Mouse (Mus musculus) neural tube, embryonic 15.5 days (tissue): ENCODE measurements around the gene Rbm26. TPM values are rescaled to one million over a fixed set of nuclear protein-coding genes. Genes with fewer than 3 reads are reported as not detected.
A peak's percentile ranks its signal among the peaks of the same experiment; 100 is the strongest.

Experiments
- ATAC-seq: fragments of 200-750 bp; cut with Nextera tagmentation; 2 replicates; pipeline ENCODE4 v1.8.0; 2017; ENCODE audit warnings: mild to moderate bottlenecking, moderate TSS enrichment, moderate library complexity; ENCODE audit not compliant: low FRiP score
- H3K27ac ChIP-seq: fragments of 300-500 bp; sonication (generic); replicated peaks from 2 replicates; pipeline ENCODE4 v1.5.1; 2015; ENCODE audit warnings: mild to moderate bottlenecking, inconsistent platforms
- H3K27me3 ChIP-seq: fragments of 300-500 bp; sonication (generic); replicated peaks from 2 replicates; pipeline ENCODE4 v1.6.1; 2015; ENCODE audit warnings: inconsistent platforms
- H3K36me3 ChIP-seq: fragments of 300-500 bp; sonication (generic); 2 replicates; pipeline ENCODE4 v1.6.1; 2015; ENCODE audit warnings: inconsistent platforms
- H3K4me1 ChIP-seq: fragments of 300-500 bp; sonication (generic); 2 replicates; pipeline ENCODE4 v1.6.1; 2015; ENCODE audit warnings: inconsistent platforms
- H3K4me2 ChIP-seq: fragments of 300-500 bp; sonication (generic); 2 replicates; pipeline ENCODE4 v1.6.1; 2015; ENCODE audit warnings: inconsistent platforms, mild to moderate bottlenecking, moderate library complexity
- H3K4me3 ChIP-seq: fragments of 300-500 bp; sonication (generic); replicated peaks from 2 replicates; pipeline ENCODE4 v1.5.1; 2015; ENCODE audit warnings: mild to moderate bottlenecking, inconsistent platforms
- H3K9ac ChIP-seq: fragments of 300-500 bp; sonication (generic); replicated peaks from 2 replicates; pipeline ENCODE4 v1.6.1; 2015; ENCODE audit warnings: mild to moderate bottlenecking, inconsistent platforms
- H3K9me3 ChIP-seq: fragments of 300-500 bp; sonication (generic); replicated peaks from 2 replicates; pipeline ENCODE4 v1.6.1; 2016; ENCODE audit warnings: inconsistent platforms
- WGBS: fragments of 180-500 bp; shearing (Covaris S2); methylation state at CpG from one replicate; pipeline ENCODE4 v1.1.7; 2015; ENCODE audit warnings: mixed read lengths; 5-methylcytosine and 5-hydroxymethylcytosine counted together
- polyA plus RNA-seq: library from polyadenylated mRNA; unstranded; fragments of >200 nt; fragmentation: Nextera tagmentation; extraction: Ambion mirVana; gene quantifications from 2 replicates; pipeline ENCODE4 v1.2.1, GENCODE M21; 2015

The Rbm26 gene
- 29.3 and 30.4 TPM in 2 replicates for polyA plus RNA-seq

DNA sequence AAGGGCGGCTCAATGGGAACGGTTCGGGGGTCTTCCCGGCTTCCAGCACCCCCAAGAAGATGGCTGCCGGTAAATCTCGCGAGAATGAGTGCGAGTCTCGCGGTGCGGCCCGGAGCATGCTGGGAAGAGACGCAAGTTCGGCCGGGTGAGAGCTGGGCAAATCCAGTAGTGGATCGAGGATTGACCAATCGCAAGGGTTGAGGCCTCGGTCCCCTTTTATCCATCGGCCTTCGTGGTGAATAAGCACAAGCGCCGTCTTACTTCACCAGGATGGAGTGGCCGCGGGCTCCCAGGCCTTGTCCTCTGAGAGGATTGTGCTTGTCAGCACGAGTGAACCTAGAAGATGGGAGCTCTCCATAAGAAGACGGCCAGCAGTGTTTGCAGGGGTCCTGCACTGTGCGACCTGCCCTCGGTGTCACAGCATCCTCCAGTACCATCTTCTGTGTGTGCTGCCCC, at the start of gene Rbm26:
Gene Rbm26 (minus strand): TSS at position 90 of the 456 bp plus-strand sequence.
- peak; percentile 97 for ATAC-seq
- Histone ChIP-seq H3K27ac (peak within 1 kb of the TSS; percentile 97), H3K4me1 (peaks cover 30% of the 10 kb centered on the region), H3K4me3 (peak within 1 kb of the TSS; percentile 80), H3K36me3 (no peaks in the 10 kb centered on the region), H3K9me3 (no peaks in the 10 kb centered on the region), H3K4me2 (peak within 1 kb of the TSS; percentile 71), H3K9ac (peak within 1 kb of the TSS; percentile 95), H3K27me3 (no peaks in the 10 kb centered on the region)
- under 1% methylated on average over 28 of the region's 28 CpGs for WGBS

- no peak overlapping the region for H3K27ac ChIP-seq
Observed at GRCm38 (mm10) chr14:105225790-105226189, 48.7 kb upstream of the Rbm26 start.

DNA sequence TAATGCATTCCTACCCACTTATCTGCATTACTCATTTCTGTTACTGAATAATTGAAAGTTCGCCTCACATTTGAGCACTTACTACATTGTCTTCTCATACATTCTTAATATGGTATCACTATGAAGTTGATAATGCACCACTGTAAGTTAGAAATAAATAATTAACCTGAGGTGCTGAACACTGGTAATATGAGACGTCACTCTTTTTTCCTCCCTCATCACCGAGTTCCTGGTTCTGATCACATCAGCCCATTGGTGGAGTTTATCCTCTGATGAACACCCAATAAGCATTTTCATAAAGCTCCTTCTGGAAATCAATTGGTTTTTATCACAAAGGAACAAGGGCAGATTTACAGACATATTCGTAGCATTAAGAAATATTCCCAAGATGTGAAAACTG, 45.1 kb upstream of the Rbm26 start:
- no peak overlapping the region for H3K4me2 ChIP-seq
- no peak for ATAC-seq
- H3K36me3 ChIP-seq: no peaks in the 10 kb centered on the region
- H3K4me3 ChIP-seq: no peak overlapping the region
- WGBS: 84% methylated on average over 4 of the region's 4 CpGs
- H3K9ac ChIP-seq: no peak overlapping the region
- no peaks in the 10 kb centered on the region for H3K4me1 ChIP-seq
- no peaks in the 10 kb centered on the region for H3K27me3 ChIP-seq
- H3K27ac ChIP-seq: no peak overlapping the region
- no peaks in the 10 kb centered on the region for H3K9me3 ChIP-seq

More at GRCm38 (mm10) chr14:105225790-105226189, 48.7 kb upstream of the Rbm26 start:
- ATAC-seq: no peak
- Histone ChIP-seq H3K9ac (no peak overlapping the region), H3K9me3 (no peaks in the 10 kb centered on the region), H3K4me2 (no peak overlapping the region), H3K4me1 (no peaks in the 10 kb centered on the region), H3K4me3 (no peak overlapping the region), H3K36me3 (no peaks in the 10 kb centered on the region), H3K27me3 (no peaks in the 10 kb centered on the region)
- 91% methylated on average over 4 of the region's 4 CpGs for whole genome bisulfite sequencing

DNA sequence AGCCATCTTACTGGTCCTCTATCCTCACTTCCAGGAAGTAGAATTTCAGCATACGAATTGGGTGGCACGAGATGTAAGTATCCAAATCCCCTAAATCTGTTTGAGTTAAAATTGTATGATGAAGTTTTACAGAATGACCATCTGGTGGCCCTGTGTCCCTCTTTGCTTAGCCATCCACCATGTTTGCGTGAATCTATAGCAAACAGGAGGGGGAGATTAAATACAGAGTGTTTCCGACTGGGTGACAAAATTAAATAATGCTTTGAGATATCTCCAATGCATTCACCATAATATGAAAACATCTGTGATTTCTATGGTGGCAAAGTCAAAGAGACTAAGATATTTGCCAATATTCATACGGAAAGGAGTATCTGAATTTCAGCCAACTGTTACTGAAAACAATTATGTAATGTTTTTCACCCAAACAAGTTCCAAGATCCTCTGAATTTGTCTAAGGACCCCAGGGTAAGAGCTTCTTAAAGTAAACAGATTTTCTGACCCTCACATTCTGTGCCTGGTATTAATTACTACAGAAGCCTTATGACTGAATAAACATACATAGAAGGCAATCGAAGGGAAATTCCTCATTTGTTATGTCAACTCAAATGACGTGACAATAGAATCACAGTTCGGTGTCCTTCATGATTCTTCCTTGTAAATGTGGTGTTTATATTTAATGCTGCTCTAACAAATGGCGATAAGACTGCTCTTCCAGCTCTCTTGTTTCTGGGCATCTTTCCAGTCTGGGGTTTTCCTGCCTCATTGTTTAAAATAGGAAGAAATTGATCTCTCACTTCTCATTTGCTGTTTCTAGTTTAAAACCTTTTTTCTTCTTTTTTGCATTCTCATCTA, 42.6 kb upstream of the Rbm26 start:
- Histone ChIP-seq H3K4me2 (no peak overlapping the region), H3K4me1 (no peaks in the 10 kb centered on the region), H3K27me3 (no peaks in the 10 kb centered on the region), H3K36me3 (no peaks in the 10 kb centered on the region), H3K4me3 (no peak overlapping the region), H3K9ac (no peak overlapping the region), H3K27ac (no peak overlapping the region), H3K9me3 (no peaks in the 10 kb centered on the region)
- 78% methylated on average over 9 of the region's 9 CpGs for WGBS
- ATAC-seq: no peak

GRCm38 (mm10) chr14:105198401-105198800, 21.3 kb upstream of the Rbm26 start:
- 62% methylated on average over 5 of the region's 5 CpGs for WGBS
- Histone ChIP-seq H3K4me1 (no peaks in the 10 kb centered on the region), H3K27ac (no peak overlapping the region), H3K36me3 (no peaks in the 10 kb centered on the region), H3K9ac (no peak overlapping the region), H3K4me2 (no peak overlapping the region), H3K27me3 (no peaks in the 10 kb centered on the region), H3K9me3 (no peaks in the 10 kb centered on the region), H3K4me3 (no peak overlapping the region)
- no peak for ATAC-seq

GRCm38 (mm10) chr14:105194682-105195081, 17.6 kb upstream of the Rbm26 start:
- Histone ChIP-seq H3K27ac (no peak overlapping the region), H3K27me3 (no peaks in the 10 kb centered on the region), H3K9ac (no peak overlapping the region), H3K4me3 (no peak overlapping the region), H3K36me3 (no peaks in the 10 kb centered on the region), H3K9me3 (no peaks in the 10 kb centered on the region), H3K4me2 (no peak overlapping the region), H3K4me1 (no peaks in the 10 kb centered on the region)
- no peak for ATAC-seq
- 55% methylated on average over 4 of the region's 4 CpGs for WGBS

- Histone ChIP-seq H3K36me3 (no peaks in the 10 kb centered on the region), H3K4me2 (no peak overlapping the region), H3K4me3 (no peak overlapping the region), H3K9me3 (no peaks in the 10 kb centered on the region), H3K9ac (no peak overlapping the region), H3K27ac (no peak overlapping the region), H3K27me3 (no peaks in the 10 kb centered on the region), H3K4me1 (no peaks in the 10 kb centered on the region)
- no peak for ATAC-seq
- WGBS: 62% methylated on average over 3 of the region's 3 CpGs
Observed at GRCm38 (mm10) chr14:105184866-105185265, 7.7 kb upstream of the Rbm26 start.

DNA sequence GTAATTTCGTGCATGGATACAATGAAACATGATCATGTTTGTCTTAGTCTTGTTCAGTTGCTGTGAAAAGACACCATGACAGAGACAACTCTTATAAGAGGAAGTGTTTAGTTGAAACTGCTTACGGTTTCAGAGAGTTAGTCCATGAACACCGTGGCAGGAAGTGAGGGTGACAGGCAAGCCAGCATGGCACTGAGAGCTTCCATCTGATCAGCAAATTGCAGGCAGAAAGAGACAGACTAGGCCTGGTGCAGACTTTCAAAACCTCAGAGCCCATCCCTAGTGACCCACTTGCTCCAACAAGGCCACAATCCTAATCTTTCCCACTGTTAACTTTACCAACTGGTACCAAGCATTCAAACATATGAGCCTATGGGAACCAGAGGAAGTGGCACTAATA, 5.7 kb upstream of the Rbm26 start:
- no peak for ATAC-seq
- no peaks in the 10 kb centered on the region for H3K4me1 ChIP-seq
- H3K27ac ChIP-seq: no peak overlapping the region
- no peak overlapping the region for H3K9ac ChIP-seq
- no peak overlapping the region for H3K4me3 ChIP-seq
- no peaks in the 10 kb centered on the region for H3K27me3 ChIP-seq
- WGBS: 85% methylated on average over 3 of the region's 3 CpGs
- H3K36me3 ChIP-seq: no peaks in the 10 kb centered on the region
- H3K4me2 ChIP-seq: no peak overlapping the region
- no peaks in the 10 kb centered on the region for H3K9me3 ChIP-seq

DNA sequence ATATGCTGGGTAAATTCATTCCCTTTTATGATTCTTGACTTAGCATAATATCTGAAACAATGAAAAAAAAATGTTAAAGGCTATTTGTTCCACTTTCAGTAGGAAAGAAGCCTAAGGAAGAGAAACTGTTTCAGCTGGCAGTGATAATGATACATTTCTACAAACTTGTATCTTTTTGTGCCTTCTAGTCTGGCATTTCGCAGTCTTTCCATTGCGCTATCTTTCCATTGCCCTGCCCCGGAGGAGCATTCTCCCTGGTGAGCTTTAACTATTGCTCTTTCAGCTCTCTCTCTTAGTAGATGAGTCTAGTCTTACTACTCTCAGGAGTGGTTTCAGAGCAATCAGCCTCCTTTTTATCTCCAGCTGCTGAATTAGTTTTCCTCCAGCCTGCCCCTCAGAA, 2.6 kb upstream of the Rbm26 start:
- Histone ChIP-seq H3K36me3 (no peaks in the 10 kb centered on the region), H3K9ac (no peak overlapping the region)

GRCm38 (mm10) chr14:105178996-105179395, 1.9 kb upstream of the Rbm26 start:
- no peak overlapping the region for H3K4me3 ChIP-seq
- no peak overlapping the region for H3K9ac ChIP-seq
- 62% methylated on average over 7 of the region's 7 CpGs for WGBS

More for the DNA sequence above, 2.6 kb upstream of the Rbm26 start:
- H3K27ac ChIP-seq: no peak overlapping the region
- H3K27me3 ChIP-seq: no peaks in the 10 kb centered on the region
- WGBS: 87% methylated on average over 3 of the region's 3 CpGs
- H3K4me2 ChIP-seq: no peak overlapping the region
- H3K4me3 ChIP-seq: no peak overlapping the region
- no peaks in the 10 kb centered on the region for H3K9me3 ChIP-seq
- ATAC-seq: no peak
- H3K4me1 ChIP-seq: peaks cover 14% of the 10 kb centered on the region

DNA sequence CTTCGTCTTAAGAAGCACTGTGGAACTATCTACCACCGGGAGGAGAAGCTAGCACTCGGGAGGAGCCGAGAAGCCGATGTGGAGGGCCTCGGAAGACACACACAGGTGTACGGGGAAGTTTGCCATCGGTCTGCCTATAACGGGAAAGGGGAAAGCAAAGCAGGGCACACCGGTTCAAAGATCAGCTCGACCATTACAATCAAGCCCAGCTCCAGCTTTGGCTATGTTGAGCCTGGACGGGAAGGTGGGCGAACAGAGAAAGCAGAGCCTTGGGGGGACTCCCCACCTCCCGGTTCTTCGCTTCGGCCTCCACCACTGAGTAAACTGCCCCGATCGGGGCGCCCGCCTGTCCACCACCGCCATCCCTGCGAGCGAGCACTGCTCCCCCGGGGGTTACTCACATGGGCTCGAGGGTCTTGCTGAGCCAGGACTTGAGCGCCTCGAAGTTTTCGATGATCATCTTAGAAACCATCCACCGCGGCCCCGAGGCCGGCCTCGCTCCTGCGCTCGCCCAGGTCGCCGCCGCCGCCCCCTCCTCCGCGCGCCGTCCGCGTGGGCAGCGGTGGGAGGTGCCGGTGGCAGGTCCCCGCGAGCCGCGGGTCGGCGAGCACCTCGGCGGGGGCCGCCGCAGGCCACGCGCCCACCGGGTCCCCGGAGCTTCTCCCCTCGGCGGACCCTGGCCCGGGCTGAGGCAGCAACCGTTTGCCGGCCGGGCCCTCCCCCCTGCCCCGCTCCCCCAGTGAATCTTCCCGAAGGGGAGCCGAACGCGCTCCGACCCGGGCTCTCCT, 552 bp downstream of the Rbm26 start:
- no peaks in the 10 kb centered on the region for H3K36me3 ChIP-seq
- H3K27me3 ChIP-seq: no peaks in the 10 kb centered on the region
- peak overlapping the region; percentile 80 for H3K4me3 ChIP-seq
- peaks cover 31% of the 10 kb centered on the region for H3K4me1 ChIP-seq
- H3K9ac ChIP-seq: peak overlapping the region; percentile 95
- H3K9me3 ChIP-seq: no peaks in the 10 kb centered on the region
- H3K27ac ChIP-seq: peak overlapping the region; percentile 97
- under 1% methylated on average over 61 of the region's 74 CpGs for WGBS
- peak; percentile 80 for ATAC-seq
- H3K4me2 ChIP-seq: peak overlapping the region; percentile 71

More at GRCm38 (mm10) chr14:105178996-105179395, 1.9 kb upstream of the Rbm26 start:
- Histone ChIP-seq H3K27ac (no peak overlapping the region), H3K27me3 (no peaks in the 10 kb centered on the region), H3K36me3 (no peaks in the 10 kb centered on the region), H3K4me1 (peaks cover 17% of the 10 kb centered on the region), H3K4me2 (no peak overlapping the region), H3K9me3 (no peaks in the 10 kb centered on the region)
- ATAC-seq: no peak
